Mouse (Mus musculus) embryonic facial prominence, embryonic 13.5 days (tissue): ENCODE results near the gene Myo15. TPM values are rescaled to one million over a fixed set of nuclear protein-coding genes. Genes with fewer than 3 reads are reported as not detected.
"Not testable (repeated sequence)": the region's sequence is repeated elsewhere in the genome, so short reads cannot be mapped to it uniquely, and the experiment has no call there.

Source experiments
- ATAC-seq: fragments of 200-750 bp; cut with Nextera tagmentation; 2 replicates; pipeline ENCODE4 v1.8.0; 2017; ENCODE audit warnings: low read depth; ENCODE audit not compliant: insufficient number of reproducible peaks, insufficient read depth, low FRiP score, low TSS enrichment
- H3K27ac ChIP-seq: fragments of 300-500 bp; sonication (generic); 2 replicates; pipeline ENCODE4 v1.5.1; 2015; ENCODE audit warnings: moderate library complexity, mild to moderate bottlenecking, inconsistent platforms
- H3K27me3 ChIP-seq: fragments of 300-500 bp; sonication (generic); 2 replicates; pipeline ENCODE4 v1.6.1; 2015; ENCODE audit warnings: mild to moderate bottlenecking, inconsistent platforms
- H3K36me3 ChIP-seq: fragments of 300-500 bp; sonication (generic); 2 replicates; pipeline ENCODE4 v1.6.1; 2015; ENCODE audit warnings: mild to moderate bottlenecking, inconsistent platforms
- H3K4me1 ChIP-seq: fragments of 300-500 bp; sonication (generic); 2 replicates; pipeline ENCODE4 v1.6.1; 2015; ENCODE audit warnings: inconsistent platforms
- H3K4me2 ChIP-seq: fragments of 300-500 bp; sonication (generic); 2 replicates; pipeline ENCODE4 v1.6.1; 2015; ENCODE audit warnings: moderate library complexity, mild to moderate bottlenecking, inconsistent platforms
- H3K4me3 ChIP-seq: fragments of 300-500 bp; sonication (generic); 2 replicates; pipeline ENCODE4 v1.5.1; 2015; ENCODE audit warnings: mild to moderate bottlenecking, inconsistent platforms
- H3K9ac ChIP-seq: fragments of 300-500 bp; sonication (generic); 2 replicates; pipeline ENCODE4 v1.6.1; 2015; ENCODE audit warnings: mild to moderate bottlenecking, inconsistent platforms
- H3K9me3 ChIP-seq: fragments of 300-500 bp; sonication (generic); 2 replicates; pipeline ENCODE4 v1.6.1; 2016; ENCODE audit warnings: inconsistent platforms
- WGBS: fragments of 180-500 bp; shearing (Covaris S2); methylation state at CpG from one replicate; pipeline ENCODE4 v1.1.7; 2015; ENCODE audit warnings: mixed read lengths; 5-methylcytosine and 5-hydroxymethylcytosine counted together
- polyA plus RNA-seq: library from polyadenylated mRNA; unstranded; fragments of >200 nt; fragmentation: Nextera tagmentation; extraction: Ambion mirVana; gene quantifications from 2 replicates; pipeline ENCODE4 v1.2.1, GENCODE M21; 2015

Myo15 gene
- polyA plus RNA-seq, 1 experiment from 2014 or later = 0.67 TPM

DNA sequence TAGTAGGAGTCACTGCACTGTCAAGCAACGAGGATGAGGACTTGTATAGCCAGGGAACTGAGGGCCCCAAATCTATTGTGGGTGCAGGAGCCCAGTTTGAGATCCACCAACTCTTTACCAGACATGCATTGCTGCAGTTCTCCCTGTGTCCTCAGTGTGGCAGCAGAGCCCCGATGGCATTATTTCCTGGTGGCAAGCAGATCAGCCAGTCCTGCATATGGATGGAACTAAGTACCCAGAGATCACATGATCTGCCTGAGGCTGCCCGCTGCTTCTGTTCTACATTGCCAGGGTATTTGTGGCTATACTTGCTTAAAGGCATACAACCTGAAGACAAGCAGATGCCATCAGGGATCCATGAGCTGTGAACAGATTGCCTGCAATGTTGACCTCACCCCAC is 90.2 kb downstream of the Myo15 start:
- Histone ChIP-seq H3K36me3 (peaks cover 44% of the 10 kb centered on the region), H3K9ac (no peak overlapping the region), H3K4me1 (no peaks in the 10 kb centered on the region), H3K27me3 (no peaks in the 10 kb centered on the region), H3K9me3 (no peaks in the 10 kb centered on the region), H3K27ac (no peak overlapping the region), H3K4me3 (no peak overlapping the region), H3K4me2 (no peak overlapping the region)
- WGBS = 15% methylated on average over 3 of the region's 3 CpGs
- ATAC-seq = no peak

DNA sequence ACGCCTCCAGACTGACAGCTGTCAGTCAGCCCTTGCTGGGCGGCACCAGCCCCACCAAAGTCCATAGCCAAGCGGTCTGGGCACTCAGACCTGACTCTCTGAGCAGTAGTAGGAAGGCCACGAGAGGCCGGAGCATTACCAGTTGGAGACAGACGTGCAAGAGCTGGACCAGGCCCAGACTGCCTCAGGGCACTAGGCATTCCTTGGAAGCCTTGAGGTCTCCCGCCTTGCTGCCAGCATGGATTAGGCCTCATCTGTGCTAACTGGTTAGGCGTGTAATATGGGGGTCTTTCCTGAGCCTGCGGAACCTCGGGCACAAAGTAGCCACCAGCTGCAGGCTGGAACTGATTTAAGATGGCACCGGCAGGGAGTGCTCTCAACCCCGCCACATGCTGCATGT is 104.9 kb downstream of the Myo15 start:
- H3K36me3 ChIP-seq, H3K27ac ChIP-seq, H3K9me3 ChIP-seq, H3K4me3 ChIP-seq, H3K4me2 ChIP-seq, H3K4me1 ChIP-seq, ATAC-seq, H3K9ac ChIP-seq, H3K27me3 ChIP-seq: not testable (repeated sequence)
- WGBS = 48% methylated on average over 11 of the region's 12 CpGs

Other genes with a start within 250 kb of the Myo15 start
- gene Srebf1, start 246.8 kb upstream of the Myo15 start, polyA plus RNA-seq = 59.1 and 61.9 TPM in 2 replicates
- 27.8 and 29.5 TPM in 2 replicates for gene Tom1l2, start 116.4 kb upstream of the Myo15 start, polyA plus RNA-seq
- gene Drc3, start 116.0 kb upstream of the Myo15 start, polyA plus RNA-seq = 2.4 and 2.7 TPM in 2 replicates
- gene Gid4, start 52.2 kb upstream of the Myo15 start, polyA plus RNA-seq = 25.3 and 25.8 TPM in 2 replicates
- gene Atpaf2, start 50.9 kb upstream of the Myo15 start, polyA plus RNA-seq = 52.7 and 54.9 TPM in 2 replicates
- 113 and 124 TPM in 2 replicates for gene Drg2, start 14.7 kb upstream of the Myo15 start, polyA plus RNA-seq
- gene Alkbh5, start 67.0 kb downstream of the Myo15 start, polyA plus RNA-seq = 35.2 and 36.6 TPM in 2 replicates
- 73.5 and 73.8 TPM in 2 replicates for gene Llgl1, start 230.4 kb downstream of the Myo15 start, polyA plus RNA-seq